Mouse (Mus musculus) E14TG2a.4 (cell line): Measurements from ENCODE around the gene Trip11.

Experiments used
- CTCF ChIP-seq: conservative IDR thresholded peaks from 2 replicates; pipeline ENCODE4 v1.5.1; 2014; ENCODE audit warnings: low read length
- NANOG ChIP-seq: IDR thresholded peaks from 2 replicates; pipeline ENCODE4 v1.6.1; 2014; ENCODE audit warnings: borderline replicate concordance, low read length, mixed read lengths
- POU5F1 ChIP-seq: IDR thresholded peaks from 2 replicates; pipeline ENCODE4 v1.6.1; 2014; ENCODE audit warnings: low read length, borderline replicate concordance

GRCm38 (mm10) chr12:101801744-101802143, 111.3 kb downstream of the Trip11 start:
- no peak for TF ChIP-seq CTCF
- no peak for TF ChIP-seq POU5F1
- no peak for TF ChIP-seq NANOG
